Mouse (Mus musculus): Measurements from ENCODE around the gene Krt84. TPM values are rescaled to one million over a fixed set of nuclear protein-coding genes. Genes with fewer than 3 reads are reported as not detected.
A peak's percentile ranks its signal among the peaks of the same experiment; 100 is the strongest.
"Not testable (repeated sequence)": the region's sequence is repeated elsewhere in the genome, so short reads cannot be mapped to it uniquely, and the experiment has no call there.

Gene Krt84
- polyA plus RNA-seq, 1 experiment from 2014 or later = not detected

- H3K36me3 ChIP-seq = no peaks in the 10 kb centered on the region
- no peak overlapping the region for H3K27ac ChIP-seq (replicated peaks)
- DNase-seq (ENCODE audit: low spot score) = no peak
- WGBS = 53% methylated on average over 7 of the region's 7 CpGs
- peaks cover 7% of the 10 kb centered on the region for H3K4me1 ChIP-seq
- H3K27me3 ChIP-seq (ENCODE audit: low read depth, poor library complexity, severe bottlenecking) = no peaks in the 10 kb centered on the region
- no peak overlapping the region for H3K4me3 ChIP-seq
- H3K9me3 ChIP-seq (replicated peaks) = no peaks in the 10 kb centered on the region
These were observed 5.4 kb upstream of the Krt84 start for GRCm38 (mm10) chr15:101537864-101538579.

GRCm38 (mm10) chr15:101536054-101536850 lies 3.6 kb upstream of the Krt84 start:
- DNase-seq (ENCODE audit: low spot score) = no peak
- no peaks in the 10 kb centered on the region for H3K36me3 ChIP-seq
- 73% methylated on average over 9 of the region's 9 CpGs for WGBS
- H3K4me3 ChIP-seq = no peak overlapping the region
- H3K27me3 ChIP-seq (ENCODE audit: low read depth, poor library complexity, severe bottlenecking) = no peaks in the 10 kb centered on the region
- no peaks in the 10 kb centered on the region for H3K9me3 ChIP-seq (replicated peaks)
- peaks cover 7% of the 10 kb centered on the region for H3K4me1 ChIP-seq
- H3K27ac ChIP-seq (replicated peaks) = peak overlapping the region; percentile 33; the same call in 1 of the 2 replicates

- no peak for DNase-seq (ENCODE audit: low spot score)
- no peak overlapping the region for H3K27ac ChIP-seq (replicated peaks)
- H3K27me3 ChIP-seq (ENCODE audit: low read depth, poor library complexity, severe bottlenecking) = no peaks in the 10 kb centered on the region
- no peaks in the 10 kb centered on the region for H3K9me3 ChIP-seq (replicated peaks)
- no peaks in the 10 kb centered on the region for H3K4me1 ChIP-seq
- WGBS = 82% methylated on average over 4 of the region's 4 CpGs
- no peak overlapping the region for H3K4me3 ChIP-seq
- H3K36me3 ChIP-seq = no peaks in the 10 kb centered on the region
These were observed 9.9 kb downstream of the Krt84 start for GRCm38 (mm10) chr15:101522556-101523232.

GRCm38 (mm10) chr15:101519792-101520191 lies 12.8 kb downstream of the Krt84 start:
- H3K9me3 ChIP-seq (replicated peaks) = no peaks in the 10 kb centered on the region
- H3K4me1 ChIP-seq = no peaks in the 10 kb centered on the region
- peak; percentile 70 for DNase-seq (ENCODE audit: low spot score)
- no peak overlapping the region for H3K27ac ChIP-seq (replicated peaks)
- no peaks in the 10 kb centered on the region for H3K36me3 ChIP-seq
- no peak overlapping the region for H3K4me3 ChIP-seq
- H3K27me3 ChIP-seq (ENCODE audit: low read depth, poor library complexity, severe bottlenecking) = no peaks in the 10 kb centered on the region
- 13% methylated on average over 2 of the region's 2 CpGs for WGBS

- H3K4me1 ChIP-seq; H3K27me3 ChIP-seq (ENCODE audit: low read depth, poor library complexity, severe bottlenecking); H3K36me3 ChIP-seq; H3K4me3 ChIP-seq; H3K27ac ChIP-seq (replicated peaks); DNase-seq (ENCODE audit: low spot score); H3K9me3 ChIP-seq (replicated peaks): not testable (repeated sequence)
- 74% methylated on average over 2 of the region's 2 CpGs for WGBS
These were observed 15.5 kb downstream of the Krt84 start, which contains the start of gene Gm49425 for GRCm38 (mm10) chr15:101517161-101517560. Gm49425 (minus strand) TSS chr15:101517261.

GRCm38 (mm10) chr15:101508247-101508646 lies 24.4 kb downstream of the Krt84 start:
- no peak for DNase-seq (ENCODE audit: low spot score)
- 87% methylated on average over 9 of the region's 9 CpGs for WGBS

GRCm38 (mm10) chr15:101506896-101507758 lies 25.5 kb downstream of the Krt84 start:
- Histone ChIP-seq H3K4me1 (peaks cover 8% of the 10 kb centered on the region), H3K36me3 (no peaks in the 10 kb centered on the region), H3K4me3 (no peak overlapping the region), H3K27ac (replicated peaks) (peak overlapping the region; percentile 25; the same call in 1 of the 2 replicates), H3K9me3 (replicated peaks) (no peaks in the 10 kb centered on the region), H3K27me3 (ENCODE audit: low read depth, poor library complexity, severe bottlenecking) (no peaks in the 10 kb centered on the region)
- 60% methylated on average over 14 of the region's 14 CpGs for WGBS
- no peak for DNase-seq (ENCODE audit: low spot score)

More at GRCm38 (mm10) chr15:101508247-101508646, 24.4 kb downstream of the Krt84 start:
- Histone ChIP-seq H3K27me3 (ENCODE audit: low read depth, poor library complexity, severe bottlenecking) (no peaks in the 10 kb centered on the region), H3K36me3 (no peaks in the 10 kb centered on the region), H3K27ac (replicated peaks) (no peak overlapping the region), H3K9me3 (replicated peaks) (no peaks in the 10 kb centered on the region), H3K4me3 (no peak overlapping the region), H3K4me1 (peaks cover 8% of the 10 kb centered on the region)

- Histone ChIP-seq H3K4me3 (no peak overlapping the region), H3K27me3 (ENCODE audit: low read depth, poor library complexity, severe bottlenecking) (no peaks in the 10 kb centered on the region), H3K27ac (replicated peaks) (no peak overlapping the region), H3K36me3 (no peaks in the 10 kb centered on the region), H3K9me3 (replicated peaks) (no peaks in the 10 kb centered on the region), H3K4me1 (0 out of 2 replicates have a peak, but pooled peaks cover 3% of the 10 kb centered on the region)
- WGBS = 81% methylated on average over 2 of the region's 2 CpGs
- DNase-seq (ENCODE audit: low spot score) = no peak
These were observed 35.4 kb downstream of the Krt84 start for GRCm38 (mm10) chr15:101497181-101497580.

- WGBS = 95% methylated on average over 8 of the region's 8 CpGs
- Histone ChIP-seq H3K4me1 (peaks cover 14% of the 10 kb centered on the region), H3K27ac (replicated peaks) (no peak overlapping the region), H3K36me3 (no peaks in the 10 kb centered on the region), H3K9me3 (replicated peaks) (no peaks in the 10 kb centered on the region), H3K4me3 (no peak overlapping the region), H3K27me3 (ENCODE audit: low read depth, poor library complexity, severe bottlenecking) (no peaks in the 10 kb centered on the region)
- no peak for DNase-seq (ENCODE audit: low spot score)
These were observed 37.4 kb downstream of the Krt84 start for GRCm38 (mm10) chr15:101495266-101495665.

GRCm38 (mm10) chr15:101494203-101494602 lies 38.4 kb downstream of the Krt84 start:
- no peaks in the 10 kb centered on the region for H3K27me3 ChIP-seq (ENCODE audit: low read depth, poor library complexity, severe bottlenecking)
- DNase-seq (ENCODE audit: low spot score) = no peak
- no peak overlapping the region for H3K27ac ChIP-seq (replicated peaks)
- H3K9me3 ChIP-seq (replicated peaks) = no peaks in the 10 kb centered on the region
- peaks cover 13% of the 10 kb centered on the region for H3K4me1 ChIP-seq
- no peaks in the 10 kb centered on the region for H3K36me3 ChIP-seq
- H3K4me3 ChIP-seq = no peak overlapping the region
- 87% methylated on average over 1 of the region's 1 CpGs for WGBS

GRCm38 (mm10) chr15:101493713-101494112 lies 38.9 kb downstream of the Krt84 start:
- WGBS = 88% methylated on average over 6 of the region's 6 CpGs
- no peaks in the 10 kb centered on the region for H3K9me3 ChIP-seq (replicated peaks)
- H3K4me1 ChIP-seq = peaks cover 13% of the 10 kb centered on the region
- DNase-seq (ENCODE audit: low spot score) = no peak
- H3K27ac ChIP-seq (replicated peaks) = no peak overlapping the region
- H3K27me3 ChIP-seq (ENCODE audit: low read depth, poor library complexity, severe bottlenecking) = no peaks in the 10 kb centered on the region
- H3K4me3 ChIP-seq = no peak overlapping the region
- no peaks in the 10 kb centered on the region for H3K36me3 ChIP-seq

- WGBS = 85% methylated on average over 8 of the region's 8 CpGs
- Histone ChIP-seq H3K27ac (replicated peaks) (no peak overlapping the region), H3K4me3 (no peak overlapping the region), H3K4me1 (peaks cover 13% of the 10 kb centered on the region), H3K36me3 (no peaks in the 10 kb centered on the region), H3K27me3 (ENCODE audit: low read depth, poor library complexity, severe bottlenecking) (no peaks in the 10 kb centered on the region), H3K9me3 (replicated peaks) (no peaks in the 10 kb centered on the region)
- DNase-seq (ENCODE audit: low spot score) = no peak
These were observed 39.9 kb downstream of the Krt84 start for GRCm38 (mm10) chr15:101492718-101493117.

All from midbrain, embryonic 10.5 days (tissue).